21 mouse cellular contexts compared by ENCODE assay signal in the genomic region with DNA sequence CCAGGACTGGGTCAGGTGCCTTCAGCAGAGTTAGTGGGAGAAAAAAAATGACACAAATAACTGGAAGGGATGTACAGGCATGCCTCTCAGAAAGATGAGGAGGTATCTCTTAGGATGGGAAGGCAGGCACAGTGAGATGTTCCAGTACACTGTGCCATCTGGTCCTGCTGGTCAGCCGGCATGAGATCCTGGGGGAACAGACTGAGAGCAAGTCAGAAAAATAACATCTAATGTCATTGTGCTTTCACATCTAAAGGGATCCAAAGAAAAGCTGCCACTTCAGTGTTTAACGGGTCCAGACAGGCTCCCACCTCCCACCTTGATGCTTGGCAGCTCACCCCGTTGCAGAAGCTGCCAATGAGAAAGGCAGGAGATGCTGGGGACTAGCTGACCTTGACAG. TPM values are rescaled to one million over a fixed set of nuclear protein-coding genes. Genes with fewer than 3 reads are reported as not detected.
DNase-seq lines count a peak whose midpoint lies in the region; ATAC-seq and TF ChIP-seq lines count a peak whose summit lies in the region.
"Had no signal": no experiment of that assay in that cellular context is flagged by ENCODE, and none has a peak within 500 bp of the region (broad histone marks: within the 10 kb centered on the region; RNA-seq: fewer than 3 reads in every experiment).

No protein-coding gene starts in this region.

- ATAC-seq in frontal cortex, adult (ENCODE audit: low TSS enrichment), result peak; percentile 76
- ATAC-seq in hindbrain, embryonic 16.5 days, result peak; percentile 75
- ATAC-seq: inflammation-experienced regulatory T-cells, adult 6 months; midbrain, embryonic 13.5 days; Patski had no signal

- TF ChIP-seq POLR2A in lung, adult 2 months (IDR thresholded peaks at IDR 0.05; ENCODE audit: borderline replicate concordance, extremely low read depth, low read depth, low read length), result no peak

- H3K36me3 ChIP-seq in hindbrain, embryonic 16.5 days (ENCODE audit: control insufficient read depth, insufficient read depth, low read length), result no peaks in the 10 kb centered on the region
- H3K36me3 ChIP-seq in hindbrain, embryonic 10.5 days, result no peaks in the 10 kb centered on the region
- H3K36me3 ChIP-seq: embryonic facial prominence, embryonic 10.5 days; midbrain, embryonic 13.5 days; stomach, embryonic 15.5 days had no signal

- H3K27me3 ChIP-seq in hindbrain, embryonic 16.5 days (replicated peaks; ENCODE audit: control insufficient read depth, insufficient read depth, low read length), result no peaks in the 10 kb centered on the region
- no peaks in the 10 kb centered on the region for H3K27me3 ChIP-seq in hindbrain, embryonic 10.5 days (ENCODE audit: insufficient read depth, poor library complexity, severe bottlenecking)
- H3K27me3 ChIP-seq: midbrain, embryonic 13.5 days; Patski; stomach, embryonic 15.5 days had no signal

- no peak for DNase-seq in frontal cortex, postnatal 14 days (ENCODE audit: low spot score in 2 of 2)
- DNase-seq in hindbrain, embryonic 10.5 days (ENCODE audit: low spot score), result no peak
- peak; percentile 83 for DNase-seq in cerebellum, adult 11 months
- peak; percentile 83 to 88 for DNase-seq in cerebellum, postnatal 10 days
- DNase-seq in kidney, postnatal 4 days, result no peak
- no peak for DNase-seq in lung, adult 2 months
- DNase-seq: adrenal gland, adult 8-10 months; gastrocnemius, postnatal 14 days; kidney, adult 9 months; kidney, postnatal 36 days; liver; lung, postnatal 10 days; right cerebral cortex, postnatal 25 days had no signal

- no peak for TF ChIP-seq CTCF in lung, adult 2 months (IDR thresholded peaks at IDR 0.05; ENCODE audit: insufficient read depth, low read length)

- no peak overlapping the region for H3K4me2 ChIP-seq in hindbrain, embryonic 16.5 days (ENCODE audit: low read length)
- H3K4me2 ChIP-seq: midbrain, embryonic 13.5 days; stomach, embryonic 15.5 days had no signal

- WGBS in hindbrain, embryonic 16.5 days, result 64% methylated on average over 3 of the region's 3 CpGs
- 73% methylated on average over 3 of the region's 3 CpGs for WGBS in hindbrain, embryonic 10.5 days
- 65% methylated on average over 3 of the region's 3 CpGs for WGBS in lung, adult 2 months

- H3K27ac ChIP-seq in hindbrain, embryonic 16.5 days (ENCODE audit: low read depth, low read length), result peak overlapping the region; percentile 23; the same call in 1 of the 2 replicates
- H3K27ac ChIP-seq in hindbrain, embryonic 10.5 days, result no peak overlapping the region
- H3K27ac ChIP-seq: embryonic facial prominence, embryonic 10.5 days; heart, adult 2 months; midbrain, embryonic 13.5 days; stomach, embryonic 15.5 days had no signal

- H3K9ac ChIP-seq in hindbrain, embryonic 16.5 days (ENCODE audit: low read depth, low read length), result no peak overlapping the region
- H3K9ac ChIP-seq: midbrain, embryonic 13.5 days; stomach, embryonic 15.5 days had no signal

- no peak overlapping the region for H3K4me3 ChIP-seq in hindbrain, embryonic 16.5 days (ENCODE audit: low read length)
- no peak overlapping the region for H3K4me3 ChIP-seq in hindbrain, embryonic 10.5 days
- H3K4me3 ChIP-seq in lung, adult 2 months (replicated peaks; ENCODE audit: extremely low read depth, low read depth, low read length), result no peak overlapping the region
- H3K4me3 ChIP-seq: embryonic facial prominence, embryonic 10.5 days; heart, adult 2 months; midbrain, embryonic 13.5 days; stomach, embryonic 15.5 days had no signal

- no peaks in the 10 kb centered on the region for H3K4me1 ChIP-seq in hindbrain, embryonic 16.5 days (ENCODE audit: control insufficient read depth, insufficient read depth, low read depth, low read length)
- H3K4me1 ChIP-seq in hindbrain, embryonic 10.5 days (replicated peaks), result no peaks in the 10 kb centered on the region
- no peaks in the 10 kb centered on the region for H3K4me1 ChIP-seq in lung, adult 2 months (ENCODE audit: control insufficient read depth, insufficient read depth, low read length)
- H3K4me1 ChIP-seq: stomach, embryonic 15.5 days had no signal

- H3K9me3 ChIP-seq in hindbrain, embryonic 16.5 days (ENCODE audit: control insufficient read depth, low read length), result peaks cover 3% of the 10 kb centered on the region; the same call in 1 of the 2 replicates
- H3K9me3 ChIP-seq in hindbrain, embryonic 10.5 days, result peaks cover 24% of the 10 kb centered on the region

RNA-seq across cellular contexts. Expression of gene Plek2, which starts 45.7 kb away (rescaled TPM):
- polyA plus RNA-seq in hindbrain, embryonic 16.5 days (2015; fragmentation: Nextera tagmentation; extraction: Ambion mirVana), result 2.8 and 3.3 TPM in 2 replicates
- 1.9 and 2.6 TPM in 2 replicates for polyA plus RNA-seq in hindbrain, embryonic 10.5 days (2016; fragmentation: Nextera tagmentation; extraction: Ambion mirVana)
- polyA plus RNA-seq in lung, adult 2 months (2012; rRNA removed), result 0.35 and 1.4 TPM in 2 replicates

RNA-seq across cellular contexts. Expression of gene Tmem229b, which starts 54.9 kb away (rescaled TPM):
- 71.2 and 73.3 TPM in 2 replicates for polyA plus RNA-seq in hindbrain, embryonic 16.5 days (2015; fragmentation: Nextera tagmentation; extraction: Ambion mirVana)
- 4.5 and 7.3 TPM in 2 replicates for polyA plus RNA-seq in hindbrain, embryonic 10.5 days (2016; fragmentation: Nextera tagmentation; extraction: Ambion mirVana)
- polyA plus RNA-seq in lung, adult 2 months (2012; rRNA removed), result 15.4 and 18.6 TPM in 2 replicates

Comparison
In these comparisons a context has a peak if more than half of its experiments do, and no peak if none do; other contexts are left out.
1. DNase-seq: peak in cerebellum, adult 11 months (single experiment) and cerebellum, postnatal 10 days (2 of 2); none in frontal cortex, postnatal 14 days (0 of 2), hindbrain, embryonic 10.5 days (single experiment), kidney, postnatal 4 days (0 of 2) and lung, adult 2 months (single experiment).